In genomic region chr4:119911071-119911904, GRCm38 (mm10) we compare ENCODE assay signal across 11 mouse cellular contexts.
DNase-seq lines count a peak whose midpoint lies in the region; ATAC-seq and TF ChIP-seq lines count a peak whose summit lies in the region.
"Had no signal": no experiment of that assay in that cellular context is flagged by ENCODE, and none has a peak within 500 bp of the region (broad histone marks: within the 10 kb centered on the region; RNA-seq: fewer than 3 reads in every experiment).

No protein-coding gene starts in this region.

- ATAC-seq in forebrain, embryonic 12.5 days (ENCODE audit: low FRiP score) = no peak

- H3K4me1 ChIP-seq in forebrain, embryonic 12.5 days = peaks cover 7% of the 10 kb centered on the region; the same call in 1 of the 2 replicates
- H3K4me1 ChIP-seq: liver, embryonic 13.5 days had no signal

- H3K27me3 ChIP-seq in forebrain, embryonic 12.5 days = no peaks in the 10 kb centered on the region
- H3K27me3 ChIP-seq: heart, embryonic 15.5 days; liver, embryonic 13.5 days had no signal

- no peaks in the 10 kb centered on the region for H3K9me3 ChIP-seq in forebrain, embryonic 12.5 days
- H3K9me3 ChIP-seq: heart, embryonic 15.5 days; liver, embryonic 13.5 days had no signal

- H3K4me3 ChIP-seq in left cerebral cortex, adult 2 months = no peak overlapping the region
- H3K4me3 ChIP-seq in forebrain, embryonic 12.5 days (replicated peaks) = no peak overlapping the region
- H3K4me3 ChIP-seq: heart, embryonic 15.5 days; liver, embryonic 13.5 days had no signal

- peak; percentile 49 for DNase-seq in adrenal gland, adult 8-10 months
- no peak for DNase-seq in adrenal gland, postnatal 4 days (ENCODE audit: low spot score in 2 of 2)
- no peak for DNase-seq in left cerebral cortex, adult 2 months (ENCODE audit: extremely low spot score in 1 of 2, low spot score in 2 of 2)
- no peak for DNase-seq in left cerebral cortex, postnatal 36 days (ENCODE audit: low spot score in 2 of 2)
- DNase-seq in cerebellum, adult 11-12 months = peak; percentile 73
- DNase-seq in heart, postnatal 4 days = peak; percentile 26
- DNase-seq in lung, postnatal 25 days (ENCODE audit: low spot score) = no peak
- DNase-seq: B cell, adult 2 months; liver, embryonic 13.5 days had no signal

- H3K36me3 ChIP-seq in forebrain, embryonic 12.5 days (replicated peaks) = no peaks in the 10 kb centered on the region
- H3K36me3 ChIP-seq: heart, embryonic 15.5 days; liver, embryonic 13.5 days had no signal

- intact Hi-C loops in left cerebral cortex, adult 2 months (cut with DNase I) = no loop called here
- intact Hi-C loops in left cerebral cortex, postnatal 36 days (cut with DNase I) = no loop called here

- H3K27ac ChIP-seq in left cerebral cortex, adult 2 months = peak overlapping the region; percentile 19; the same call in 1 of the 2 replicates
- no peak overlapping the region for H3K27ac ChIP-seq in forebrain, embryonic 12.5 days
- H3K27ac ChIP-seq: heart, embryonic 15.5 days; liver, embryonic 13.5 days had no signal

- no peak overlapping the region for H3K9ac ChIP-seq in forebrain, embryonic 12.5 days
- H3K9ac ChIP-seq: heart, embryonic 15.5 days; liver, embryonic 13.5 days had no signal

- TF ChIP-seq CTCF in left cerebral cortex, adult 2 months (IDR thresholded peaks at IDR 0.05) = no peak

- no peak overlapping the region for H3K4me2 ChIP-seq in forebrain, embryonic 12.5 days
- H3K4me2 ChIP-seq: heart, embryonic 15.5 days; liver, embryonic 13.5 days had no signal

- WGBS in forebrain, embryonic 12.5 days = 84% methylated on average over 13 of the region's 13 CpGs

Comparison
In these comparisons a context has a peak if more than half of its experiments do, and no peak if none do; other contexts are left out.
1. DNase-seq: peak in adrenal gland, adult 8-10 months (single experiment), cerebellum, adult 11-12 months (single experiment) and heart, postnatal 4 days (single experiment); none in adrenal gland, postnatal 4 days (0 of 2), left cerebral cortex, adult 2 months (0 of 2), left cerebral cortex, postnatal 36 days (0 of 2) and lung, postnatal 25 days (single experiment).